Mouse (Mus musculus): ENCODE measurements around the gene 1190007I07Rik. TPM values are rescaled to one million over a fixed set of nuclear protein-coding genes. Genes with fewer than 3 reads are reported as not detected.
"Not testable (repeated sequence)": the region's sequence is repeated elsewhere in the genome, so short reads cannot be mapped to it uniquely, and the experiment has no call there.

Gene 1190007I07Rik
- polyA plus RNA-seq, 1 experiment from 2014 or later, result 54.3 TPM

GRCm38 (mm10) chr10:82647205-82647811 lies 24.3 kb upstream of the 1190007I07Rik start:
- Histone ChIP-seq H3K9me3 (no peaks in the 10 kb centered on the region), H3K4me3 (replicated peaks) (no peak overlapping the region), H3K36me3 (peaks cover 78% of the 10 kb centered on the region), H3K27ac (no peak overlapping the region), H3K4me1 (replicated peaks) (no peaks in the 10 kb centered on the region), H3K9ac (replicated peaks) (no peak overlapping the region), H3K27me3 (no peaks in the 10 kb centered on the region), H3K4me2 (no peak overlapping the region)
- WGBS, result 91% methylated on average over 17 of the region's 17 CpGs
- no peak for ATAC-seq (ENCODE audit: insufficient number of reproducible peaks, insufficient read depth, low FRiP score, low TSS enrichment, low read depth)

- Histone ChIP-seq H3K4me3 (replicated peaks) (no peak overlapping the region), H3K9ac (replicated peaks) (no peak overlapping the region), H3K27ac (no peak overlapping the region), H3K27me3 (no peaks in the 10 kb centered on the region), H3K4me1 (replicated peaks) (no peaks in the 10 kb centered on the region), H3K36me3 (peaks cover 81% of the 10 kb centered on the region), H3K9me3 (no peaks in the 10 kb centered on the region), H3K4me2 (no peak overlapping the region)
- no peak for ATAC-seq (ENCODE audit: insufficient number of reproducible peaks, insufficient read depth, low FRiP score, low TSS enrichment, low read depth)
- WGBS, result 94% methylated on average over 8 of the region's 8 CpGs
Observed at GRCm38 (mm10) chr10:82646083-82646482, 23.1 kb upstream of the 1190007I07Rik start.

DNA sequence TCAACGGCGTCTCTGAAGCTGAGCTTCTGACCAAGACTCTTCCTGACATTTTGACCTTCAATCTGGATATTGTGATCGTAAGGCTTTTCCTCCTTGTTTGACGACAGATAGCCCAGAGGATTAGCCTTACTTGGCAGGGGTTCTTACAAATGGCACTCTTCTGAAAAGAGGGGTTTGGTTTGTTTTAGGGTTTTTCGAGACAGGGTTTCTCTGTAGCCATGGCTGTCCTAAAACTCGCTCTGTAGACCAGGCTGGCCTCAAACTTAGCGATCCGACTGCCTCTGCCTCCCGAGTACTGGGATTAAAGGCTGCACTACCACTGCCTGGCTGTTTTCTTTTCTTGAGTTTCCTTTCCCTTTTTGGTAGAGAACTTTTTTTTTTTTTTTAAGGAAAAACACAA lies 18.5 kb upstream of the 1190007I07Rik start:
- no peak overlapping the region for H3K4me3 ChIP-seq (replicated peaks)
- no peaks in the 10 kb centered on the region for H3K4me1 ChIP-seq (replicated peaks)
- ATAC-seq (ENCODE audit: insufficient number of reproducible peaks, insufficient read depth, low FRiP score, low TSS enrichment, low read depth), result no peak
- H3K36me3 ChIP-seq, result peaks cover 97% of the 10 kb centered on the region
- no peak overlapping the region for H3K9ac ChIP-seq (replicated peaks)
- WGBS, result 94% methylated on average over 9 of the region's 9 CpGs
- no peak overlapping the region for H3K27ac ChIP-seq
- no peak overlapping the region for H3K4me2 ChIP-seq
- no peaks in the 10 kb centered on the region for H3K27me3 ChIP-seq
- no peaks in the 10 kb centered on the region for H3K9me3 ChIP-seq

GRCm38 (mm10) chr10:82639032-82639698 lies 16.1 kb upstream of the 1190007I07Rik start:
- Histone ChIP-seq H3K9me3 (no peaks in the 10 kb centered on the region), H3K4me2 (no peak overlapping the region), H3K4me1 (replicated peaks) (no peaks in the 10 kb centered on the region), H3K4me3 (replicated peaks) (no peak overlapping the region), H3K36me3 (peaks cover 98% of the 10 kb centered on the region), H3K27me3 (no peaks in the 10 kb centered on the region), H3K9ac (replicated peaks) (no peak overlapping the region), H3K27ac (no peak overlapping the region)
- WGBS, result 90% methylated on average over 8 of the region's 8 CpGs
- ATAC-seq (ENCODE audit: insufficient number of reproducible peaks, insufficient read depth, low FRiP score, low TSS enrichment, low read depth), result no peak

DNA sequence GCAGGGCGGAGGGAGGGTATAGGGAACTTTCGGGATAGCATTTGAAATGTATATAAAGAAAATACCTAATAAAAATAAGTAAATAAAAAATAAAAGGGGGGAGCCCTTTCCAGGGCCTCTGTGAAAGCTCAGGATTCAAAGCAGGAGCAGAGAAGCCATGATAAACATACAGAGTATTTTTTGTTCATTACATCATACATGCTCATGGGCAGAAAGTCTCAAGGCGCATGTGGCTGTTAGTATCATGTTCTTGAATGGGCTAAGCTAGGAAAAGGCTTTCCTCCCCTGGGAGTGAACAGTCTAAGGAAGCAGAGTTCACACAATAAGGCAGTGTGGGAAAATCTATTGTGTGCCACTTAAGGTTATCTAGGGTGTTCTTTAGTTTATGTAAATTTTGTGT lies 13.3 kb upstream of the 1190007I07Rik start:
- no peaks in the 10 kb centered on the region for H3K9me3 ChIP-seq
- 94% methylated on average over 3 of the region's 3 CpGs for WGBS
- no peak for ATAC-seq (ENCODE audit: insufficient number of reproducible peaks, insufficient read depth, low FRiP score, low TSS enrichment, low read depth)
- H3K4me1 ChIP-seq (replicated peaks), result peaks cover 4% of the 10 kb centered on the region; the same call in 1 of the 2 replicates
- no peaks in the 10 kb centered on the region for H3K27me3 ChIP-seq
- H3K4me3 ChIP-seq (replicated peaks), result no peak overlapping the region
- H3K4me2 ChIP-seq, result no peak overlapping the region
- no peak overlapping the region for H3K27ac ChIP-seq
- no peak overlapping the region for H3K9ac ChIP-seq (replicated peaks)
- peaks cover 95% of the 10 kb centered on the region for H3K36me3 ChIP-seq

- Histone ChIP-seq H3K36me3 (peaks cover 79% of the 10 kb centered on the region), H3K4me2 (no peak overlapping the region), H3K4me3 (replicated peaks) (no peak overlapping the region), H3K9ac (replicated peaks) (no peak overlapping the region), H3K9me3 (no peaks in the 10 kb centered on the region), H3K4me1 (replicated peaks) (peaks cover 14% of the 10 kb centered on the region), H3K27ac (no peak overlapping the region), H3K27me3 (no peaks in the 10 kb centered on the region)
- ATAC-seq (ENCODE audit: insufficient number of reproducible peaks, insufficient read depth, low FRiP score, low TSS enrichment, low read depth), result no peak
- 96% methylated on average over 7 of the region's 7 CpGs for WGBS
Observed at GRCm38 (mm10) chr10:82634348-82634747, 11.3 kb upstream of the 1190007I07Rik start.

- peaks cover 64% of the 10 kb centered on the region for H3K36me3 ChIP-seq
- no peak overlapping the region for H3K9ac ChIP-seq (replicated peaks)
Observed at GRCm38 (mm10) chr10:82632496-82633280, 9.7 kb upstream of the 1190007I07Rik start.

DNA sequence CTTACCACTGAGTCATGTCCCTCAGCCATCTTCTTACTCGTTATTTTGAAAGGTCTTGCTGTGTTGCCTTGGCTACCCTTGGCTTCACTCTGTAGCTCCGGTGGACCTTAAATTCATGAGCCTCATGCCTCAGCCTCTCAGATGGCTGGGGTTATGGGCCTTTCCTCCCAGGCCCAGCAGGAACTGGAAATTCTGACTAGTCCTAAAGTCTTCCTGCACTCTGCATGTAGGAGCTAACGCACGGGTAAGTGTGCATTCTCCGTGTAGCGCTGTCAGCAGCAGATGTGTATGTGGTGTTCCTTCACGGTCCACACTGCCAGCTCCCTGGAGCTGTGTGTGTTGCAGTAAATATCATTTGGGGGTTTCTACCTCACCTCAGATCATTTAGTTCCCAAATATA lies 8.1 kb upstream of the 1190007I07Rik start:
- Histone ChIP-seq H3K36me3 (peaks cover 49% of the 10 kb centered on the region), H3K9ac (replicated peaks) (0 out of 2 replicates have a peak overlapping the region, but pooled peaks have one; percentile 34), H3K4me2 (peak overlapping the region; percentile 82), H3K4me3 (replicated peaks) (peak overlapping the region; percentile 73; the same call in 1 of the 2 replicates), H3K27me3 (no peaks in the 10 kb centered on the region), H3K4me1 (replicated peaks) (peaks cover 14% of the 10 kb centered on the region), H3K9me3 (no peaks in the 10 kb centered on the region), H3K27ac (no peak overlapping the region)
- no peak for ATAC-seq (ENCODE audit: insufficient number of reproducible peaks, insufficient read depth, low FRiP score, low TSS enrichment, low read depth)
- 84% methylated on average over 7 of the region's 7 CpGs for WGBS

More at GRCm38 (mm10) chr10:82632496-82633280, 9.7 kb upstream of the 1190007I07Rik start:
- H3K4me1 ChIP-seq (replicated peaks), result peaks cover 14% of the 10 kb centered on the region
- H3K27me3 ChIP-seq, result no peaks in the 10 kb centered on the region
- H3K4me2 ChIP-seq, result no peak overlapping the region
- no peak for ATAC-seq (ENCODE audit: insufficient number of reproducible peaks, insufficient read depth, low FRiP score, low TSS enrichment, low read depth)
- H3K9me3 ChIP-seq, result no peaks in the 10 kb centered on the region
- WGBS, result 96% methylated on average over 12 of the region's 12 CpGs
- H3K4me3 ChIP-seq (replicated peaks), result no peak overlapping the region
- H3K27ac ChIP-seq, result no peak overlapping the region

GRCm38 (mm10) chr10:82630497-82630896 lies 7.5 kb upstream of the 1190007I07Rik start:
- peak overlapping the region; percentile 86 for H3K9ac ChIP-seq (replicated peaks)
- no peak for ATAC-seq (ENCODE audit: insufficient number of reproducible peaks, insufficient read depth, low FRiP score, low TSS enrichment, low read depth)
- no peaks in the 10 kb centered on the region for H3K27me3 ChIP-seq

GRCm38 (mm10) chr10:82629586-82630255 lies 6.7 kb upstream of the 1190007I07Rik start, which contains the start of gene Tdg:
Gene Tdg (plus strand): TSS chr10:82629828.
- ATAC-seq (ENCODE audit: insufficient number of reproducible peaks, insufficient read depth, low FRiP score, low TSS enrichment, low read depth), result peak; percentile 94
- Histone ChIP-seq H3K4me3 (replicated peaks) (peak within 1 kb of the TSS; percentile 73), H3K4me1 (replicated peaks) (peaks cover 14% of the 10 kb centered on the region), H3K27ac (peak within 1 kb of the TSS; percentile 92), H3K9ac (replicated peaks) (peak within 1 kb of the TSS; percentile 86), H3K4me2 (peak within 1 kb of the TSS; percentile 82), H3K36me3 (peaks cover 35% of the 10 kb centered on the region)
- not testable (repeated sequence) for H3K9me3 ChIP-seq, H3K27me3 ChIP-seq
- WGBS, result under 1% methylated on average over 76 of the region's 78 CpGs

More at GRCm38 (mm10) chr10:82630497-82630896, 7.5 kb upstream of the 1190007I07Rik start:
- 14% methylated on average over 7 of the region's 7 CpGs for WGBS
- Histone ChIP-seq H3K4me2 (peak overlapping the region; percentile 82), H3K36me3 (peaks cover 42% of the 10 kb centered on the region), H3K9me3 (no peaks in the 10 kb centered on the region), H3K4me3 (replicated peaks) (peak overlapping the region; percentile 73), H3K27ac (peak overlapping the region; percentile 92), H3K4me1 (replicated peaks) (peaks cover 14% of the 10 kb centered on the region)
